Mouse (Mus musculus) limb, embryonic 14.5 days (tissue): Measurements from ENCODE around the gene Slc45a3. TPM values are rescaled to one million over a fixed set of nuclear protein-coding genes. Genes with fewer than 3 reads are reported as not detected.

ENCODE experiments used
- ATAC-seq: fragments of 200-750 bp; cut with Nextera tagmentation; 2 replicates; pipeline ENCODE4 v1.8.0; 2017; ENCODE audit warnings: low read depth, moderate number of reproducible peaks, moderate TSS enrichment; ENCODE audit not compliant: low FRiP score
- DNase-seq: peaks from one replicate; pipeline ENCODE4 v3.0.0-alpha.2; 2015; ENCODE audit warnings: low spot score
- H3K27ac ChIP-seq: fragments of 300-500 bp; sonication (generic); replicated peaks from 2 replicates; pipeline ENCODE4 v1.5.1; 2014; ENCODE audit warnings: low read depth, mild to moderate bottlenecking, low read length, moderate library complexity, mixed read lengths
- H3K27me3 ChIP-seq: fragments of 300-500 bp; sonication (generic); 2 replicates; pipeline ENCODE4 v1.6.1; 2014; ENCODE audit warnings: low read length, mixed read lengths; ENCODE audit not compliant: control insufficient read depth, insufficient read depth
- H3K36me3 ChIP-seq: fragments of 300-500 bp; sonication (generic); 2 replicates; pipeline ENCODE4 v1.6.1; 2014; ENCODE audit warnings: mild to moderate bottlenecking, low read length, moderate library complexity, mixed read lengths; ENCODE audit not compliant: control insufficient read depth, insufficient read depth
- H3K4me1 ChIP-seq: fragments of 300-500 bp; sonication (generic); 2 replicates; pipeline ENCODE4 v1.6.1; 2014; ENCODE audit warnings: antibody characterized with exemption, low read length, mixed read lengths; ENCODE audit not compliant: control insufficient read depth, insufficient read depth
- H3K4me2 ChIP-seq: fragments of 300-500 bp; sonication (generic); replicated peaks from 2 replicates; pipeline ENCODE4 v1.6.1; 2014; ENCODE audit warnings: low read depth, mild to moderate bottlenecking, low read length, moderate library complexity; ENCODE audit not compliant: severe bottlenecking
- H3K4me3 ChIP-seq: fragments of 300-500 bp; sonication (generic); replicated peaks from 2 replicates; pipeline ENCODE4 v1.5.1; 2014; ENCODE audit warnings: low read length
- H3K9ac ChIP-seq: fragments of 300-500 bp; sonication (generic); 2 replicates; pipeline ENCODE4 v1.6.1; 2014; ENCODE audit warnings: mild to moderate bottlenecking, low read depth, low read length, moderate library complexity; ENCODE audit not compliant: severe bottlenecking
- H3K9me3 ChIP-seq: fragments of 300-500 bp; sonication (generic); 2 replicates; pipeline ENCODE4 v1.6.1; 2016; ENCODE audit warnings: low read length; ENCODE audit not compliant: control insufficient read depth
- POLR2A ChIP-seq: fragments of 200-500 bp; IDR thresholded peaks from 2 replicates; pipeline ENCODE4 v1.8.0; 2012; ENCODE audit warnings: inconsistent platforms, mild to moderate bottlenecking, moderate library complexity, borderline replicate concordance; ENCODE audit not compliant: insufficient read depth, insufficient read length; ENCODE audit errors: extremely low read depth
- WGBS: fragments of 180-500 bp; shearing (Covaris S2); extraction: QIAGEN DNeasy Blood & Tissue Kit; methylation state at CpG from one replicate; pipeline ENCODE4 v1.1.7; 2014; 5-methylcytosine and 5-hydroxymethylcytosine counted together
- polyA plus RNA-seq, 2 experiments: library from polyadenylated mRNA; depleted of rRNA in 1 of 2; stranded (reverse) in 1 of 2; unstranded in 1 of 2; fragments of >200 nt; fragmentation: Nextera tagmentation in 1 of 2; extraction: Ambion mirVana in 1 of 2; gene quantifications; 2 replicates each; pipeline versions ENCODE4 v1.2.1 to v1.2.3; 2012 to 2014

Gene Slc45a3
- polyA plus RNA-seq, 2 experiments: 9.9 to 11.1 TPM

DNA sequence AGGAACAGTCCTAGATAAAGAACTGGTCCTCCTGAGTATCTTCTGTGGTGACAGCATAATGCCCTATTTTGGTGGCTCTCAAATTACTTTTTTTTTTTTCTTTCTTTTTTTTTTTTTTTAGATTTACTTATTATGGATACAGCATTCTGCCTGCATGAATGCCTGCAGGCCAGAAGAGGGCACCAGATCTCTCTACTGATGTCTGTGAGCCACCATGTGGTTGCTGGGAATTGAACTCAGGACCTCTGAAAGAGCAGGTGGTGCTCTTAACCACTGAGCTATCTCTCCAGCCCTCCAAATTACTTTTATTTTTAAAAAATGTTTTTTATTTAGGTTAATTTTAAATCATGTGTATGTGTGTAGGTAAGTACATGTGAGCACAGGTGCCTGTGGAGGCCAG, 37.7 kb downstream of the Slc45a3 start:
- Histone ChIP-seq H3K4me3 (no peak overlapping the region), H3K27ac (no peak overlapping the region), H3K9me3 (no peaks in the 10 kb centered on the region), H3K27me3 (no peaks in the 10 kb centered on the region), H3K4me1 (no peaks in the 10 kb centered on the region), H3K4me2 (no peak overlapping the region), H3K36me3 (no peaks in the 10 kb centered on the region), H3K9ac (no peak overlapping the region)
- no peak for DNase-seq
- ATAC-seq: no peak
- no peak for TF ChIP-seq POLR2A

DNA sequence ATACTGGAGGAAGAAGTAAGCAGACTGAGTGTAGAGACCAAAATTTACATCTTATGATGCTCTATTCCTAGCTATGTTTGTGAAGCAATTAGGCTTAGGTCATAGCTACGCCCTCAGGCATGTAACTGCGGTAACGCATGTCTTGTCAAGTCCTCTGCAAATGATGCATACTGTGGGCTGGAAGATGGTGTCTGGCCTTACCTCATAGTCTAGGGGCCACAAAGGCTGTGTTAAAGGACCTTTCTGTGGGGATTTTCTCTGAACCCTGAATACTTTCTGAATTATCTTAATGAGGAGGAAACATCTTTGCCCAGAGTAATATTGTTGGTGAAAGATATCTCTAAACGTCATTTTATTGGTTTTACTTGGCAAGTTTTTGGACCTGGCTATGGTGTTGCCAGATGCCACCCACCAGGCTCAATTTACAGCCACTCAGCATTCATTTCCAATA, 39.1 kb downstream of the Slc45a3 start:
- no peak overlapping the region for H3K4me2 ChIP-seq
- no peak overlapping the region for H3K27ac ChIP-seq
- peaks cover 4% of the 10 kb centered on the region; the same call in 1 of the 2 replicates for H3K4me1 ChIP-seq
- DNase-seq (no peak), ATAC-seq (no peak)
- H3K9ac ChIP-seq: no peak overlapping the region
- H3K27me3 ChIP-seq: no peaks in the 10 kb centered on the region
- H3K4me3 ChIP-seq: no peak overlapping the region
- 75% methylated on average over 4 of the region's 4 CpGs for WGBS
- H3K36me3 ChIP-seq: no peaks in the 10 kb centered on the region
- H3K9me3 ChIP-seq: no peaks in the 10 kb centered on the region
- TF ChIP-seq POLR2A: no peak

GRCm38 (mm10) chr1:132003111-132003510, 40.3 kb downstream of the Slc45a3 start:
- no peak for TF ChIP-seq POLR2A

GRCm38 (mm10) chr1:132003817-132004216, 41.0 kb downstream of the Slc45a3 start:
- Histone ChIP-seq H3K9me3 (no peaks in the 10 kb centered on the region), H3K9ac (no peak overlapping the region), H3K27ac (no peak overlapping the region), H3K4me3 (no peak overlapping the region), H3K4me1 (peaks cover 5% of the 10 kb centered on the region; the same call in 1 of the 2 replicates), H3K4me2 (no peak overlapping the region), H3K36me3 (no peaks in the 10 kb centered on the region), H3K27me3 (no peaks in the 10 kb centered on the region)
- ATAC-seq: peak; percentile 35; the same call in 1 of the 2 replicates
- peak; percentile 80 for DNase-seq
- 26% methylated on average over 1 of the region's 1 CpGs for WGBS
- no peak for TF ChIP-seq POLR2A

More at GRCm38 (mm10) chr1:132003111-132003510, 40.3 kb downstream of the Slc45a3 start:
- Histone ChIP-seq H3K4me2 (no peak overlapping the region), H3K9ac (no peak overlapping the region), H3K4me3 (no peak overlapping the region), H3K4me1 (peaks cover 4% of the 10 kb centered on the region; the same call in 1 of the 2 replicates), H3K36me3 (no peaks in the 10 kb centered on the region), H3K9me3 (no peaks in the 10 kb centered on the region), H3K27me3 (no peaks in the 10 kb centered on the region), H3K27ac (no peak overlapping the region)
- 61% methylated on average over 2 of the region's 2 CpGs for WGBS
- no peak for ATAC-seq
- DNase-seq: no peak

- no peak overlapping the region for H3K9ac ChIP-seq
- no peak overlapping the region for H3K27ac ChIP-seq
- ATAC-seq: no peak
- no peaks in the 10 kb centered on the region for H3K9me3 ChIP-seq
- no peak for TF ChIP-seq POLR2A
- 72% methylated on average over 6 of the region's 6 CpGs for WGBS
- no peaks in the 10 kb centered on the region for H3K36me3 ChIP-seq
- no peaks in the 10 kb centered on the region for H3K27me3 ChIP-seq
- H3K4me2 ChIP-seq: no peak overlapping the region
- DNase-seq: no peak
- no peak overlapping the region for H3K4me3 ChIP-seq
- peaks cover 11% of the 10 kb centered on the region for H3K4me1 ChIP-seq
Observed at GRCm38 (mm10) chr1:132004574-132005180, 41.9 kb downstream of the Slc45a3 start.
